Mouse (Mus musculus): Measurements from ENCODE around the gene Spocd1.

DNA sequence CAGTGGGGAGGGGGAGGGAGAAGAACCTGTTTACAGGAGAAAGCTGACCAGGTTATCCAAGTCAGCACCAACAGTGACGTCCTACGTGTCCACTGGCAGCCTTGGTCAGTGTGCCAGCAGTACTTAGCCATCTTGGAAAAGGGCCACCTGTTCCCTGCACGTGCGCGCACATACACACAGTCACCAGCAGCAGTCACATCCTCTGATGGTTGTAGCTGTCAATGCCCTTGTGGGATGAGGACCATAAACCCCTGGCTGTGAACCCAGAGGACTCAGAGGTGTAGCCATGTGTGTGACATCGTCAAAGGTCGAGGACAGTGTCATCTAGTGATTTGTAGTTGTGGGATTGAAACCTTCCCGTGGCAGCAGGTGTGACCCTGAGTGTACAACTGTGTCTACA lies 4.9 kb upstream of the Spocd1 start:
- TF ChIP-seq POLR2A (IDR thresholded peaks at IDR 0.05; ENCODE audit: borderline replicate concordance, extremely low read depth, insufficient read depth, insufficient read length, poor library complexity, severe bottlenecking), result no peak
- no peak for TF ChIP-seq CTCF (IDR thresholded peaks at IDR 0.05; ENCODE audit: borderline replicate concordance, extremely low read depth, insufficient read depth, insufficient read length)
